Mouse (Mus musculus): ENCODE results near the gene Srek1ip1.

Srek1ip1 gene

GRCm38 (mm10) chr13:104792184-104792583 is at the start of gene Srek1ip1:
TSS of gene Srek1ip1 (plus strand) at chr13:104792484.
- DNase-seq: no peak

DNA sequence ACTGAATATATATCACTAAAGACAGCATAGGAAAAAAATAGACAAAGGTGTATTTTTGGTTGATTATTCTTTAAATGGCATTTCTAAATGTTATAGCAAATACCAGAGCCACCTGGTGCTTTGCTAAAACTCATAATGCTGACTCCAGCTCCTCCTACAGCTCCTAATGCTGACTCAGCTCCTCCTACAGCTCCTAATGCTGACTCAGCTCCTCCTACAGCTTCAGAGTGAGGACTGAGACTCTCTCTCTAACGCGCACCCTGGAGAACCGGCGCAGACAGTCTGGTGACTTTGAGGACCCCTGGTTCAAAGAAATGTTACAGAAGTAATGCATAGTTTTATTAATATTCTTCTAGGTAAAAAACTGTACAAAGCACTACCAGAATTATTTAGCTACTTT is 49.4 kb upstream of the Srek1ip1 start:
- DNase-seq: no peak

DNA sequence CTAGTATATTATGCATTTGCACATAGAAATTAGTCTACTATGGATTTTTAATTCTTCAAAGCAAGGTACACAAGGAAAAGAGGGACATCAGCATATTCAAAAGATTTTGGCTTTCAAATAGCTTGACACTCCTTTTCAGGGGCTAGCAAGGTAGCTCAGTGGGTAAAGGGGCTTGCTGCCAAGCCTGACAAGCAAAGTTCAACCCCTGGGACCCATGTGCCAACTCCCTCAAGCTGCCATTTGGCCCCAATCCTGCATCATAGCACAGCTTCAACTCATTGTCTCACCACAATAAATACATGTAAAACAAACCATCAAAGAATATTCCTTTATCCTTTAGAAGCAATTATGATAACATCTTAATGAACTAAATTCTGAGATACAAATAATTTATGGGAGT is 45.3 kb upstream of the Srek1ip1 start:
- no peak for DNase-seq

- DNase-seq: no peak
Measured at GRCm38 (mm10) chr13:104759381-104759780, 32.9 kb upstream of the Srek1ip1 start.

DNA sequence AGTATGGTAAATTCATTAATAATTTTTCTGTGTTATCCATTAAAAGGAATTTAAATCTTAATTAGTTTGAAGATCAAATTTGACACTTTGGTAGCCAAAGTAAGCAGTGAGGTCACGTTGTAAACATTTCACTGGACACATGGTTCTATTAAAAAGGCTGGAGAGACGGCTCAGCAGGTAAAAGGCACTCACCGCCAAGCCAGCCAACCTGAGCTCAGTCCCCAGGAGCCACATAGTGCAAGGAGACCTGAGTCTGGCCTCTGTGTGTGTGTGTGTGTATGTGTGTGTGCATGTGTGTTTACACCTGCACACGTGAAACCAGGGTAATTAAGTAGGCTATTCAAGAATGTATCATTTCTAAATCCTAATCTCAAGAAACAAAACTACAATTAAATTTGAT is 29.9 kb upstream of the Srek1ip1 start:
- no peak for DNase-seq

GRCm38 (mm10) chr13:104763193-104763592 is 29.1 kb upstream of the Srek1ip1 start:
- no peak for DNase-seq

- peak in 1 of 2 experiments; percentile 24 for DNase-seq
Measured at GRCm38 (mm10) chr13:104779104-104779670, 13.1 kb upstream of the Srek1ip1 start.

GRCm38 (mm10) chr13:104787260-104787659 is 5.0 kb upstream of the Srek1ip1 start:
- DNase-seq: no peak

DNA sequence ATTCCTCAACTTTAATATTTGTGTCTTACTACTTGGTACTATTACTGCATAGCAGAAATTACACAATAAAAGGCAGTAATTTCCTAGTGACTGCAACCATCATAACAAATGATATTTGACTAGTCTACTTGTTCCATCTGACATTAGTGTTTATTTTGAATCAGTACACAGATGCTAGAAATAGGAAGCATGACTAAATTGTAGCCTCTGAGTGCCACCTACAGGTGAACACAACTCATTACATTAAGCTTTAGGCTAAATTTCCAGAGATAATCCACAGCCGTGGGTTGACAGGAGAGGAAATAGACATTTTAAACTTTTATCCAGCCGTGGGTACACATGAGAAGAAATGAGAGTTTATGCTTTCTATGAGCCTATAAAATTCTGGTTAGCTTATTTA is 2.6 kb upstream of the Srek1ip1 start:
- DNase-seq: peak; percentile 31 to 34

GRCm38 (mm10) chr13:104794421-104794820 is 2.1 kb downstream of the Srek1ip1 start:
- no peak for DNase-seq

- DNase-seq: no peak
Measured at GRCm38 (mm10) chr13:104799067-104799466, 6.8 kb downstream of the Srek1ip1 start.

DNA sequence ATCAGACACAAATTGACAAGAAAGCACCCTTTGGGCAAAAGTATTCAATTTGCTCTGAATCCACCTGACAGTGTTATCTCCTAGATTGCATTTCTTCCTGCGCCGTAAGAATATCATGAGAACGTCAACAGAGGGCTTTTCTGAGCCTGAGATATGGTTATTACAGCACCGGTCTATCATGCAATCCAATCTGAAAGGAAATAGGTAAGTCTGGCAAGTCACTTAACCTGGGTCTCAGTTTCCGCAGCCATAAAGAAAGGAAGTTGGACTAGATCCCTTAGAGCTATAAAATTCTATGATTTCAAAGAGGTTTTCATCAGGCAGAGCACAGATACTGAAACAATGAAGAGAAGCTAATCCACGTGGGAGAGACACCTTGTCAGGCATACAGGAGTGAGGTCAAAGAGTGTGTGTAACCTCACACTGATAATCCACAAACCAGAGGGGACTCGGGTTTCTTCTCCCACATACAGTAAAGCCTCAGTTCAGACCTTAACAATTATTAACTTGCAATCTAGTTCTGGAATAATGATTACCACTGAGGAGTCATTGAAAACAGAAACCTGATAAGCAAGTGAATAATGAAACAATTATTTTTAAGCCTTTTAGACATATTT is 7.4 kb downstream of the Srek1ip1 start:
- no peak for DNase-seq

DNA sequence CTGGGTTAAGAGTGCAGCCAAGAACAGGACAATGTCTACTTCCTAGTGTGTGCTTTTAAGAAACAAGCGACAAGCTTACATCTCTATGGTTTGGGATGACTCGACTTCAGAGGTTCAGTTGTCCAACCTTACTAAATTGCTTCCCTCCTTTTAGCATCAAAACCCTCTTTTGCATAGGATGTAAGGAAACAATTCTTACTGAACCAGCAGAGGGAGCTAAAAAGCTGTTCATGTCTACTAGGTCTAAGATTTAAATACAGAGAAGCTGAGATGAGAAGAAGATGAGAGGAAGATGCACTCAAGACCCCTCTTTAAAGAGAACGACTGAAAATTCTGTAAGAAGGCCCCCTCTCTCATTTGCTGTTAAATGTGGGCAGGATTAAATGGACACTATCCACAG is 13.4 kb downstream of the Srek1ip1 start:
- peak in 1 of 2 experiments; percentile 32 for DNase-seq

GRCm38 (mm10) chr13:104816270-104816634 is 24.0 kb downstream of the Srek1ip1 start:
- peak in 1 of 2 experiments; percentile 13 for DNase-seq

- DNase-seq: peak; percentile 74 to 85
Measured at GRCm38 (mm10) chr13:104816635-104817571, 24.6 kb downstream of the Srek1ip1 start, which contains the start of gene Cwc27. TSS of gene Cwc27 (minus strand) at chr13:104817142.

- DNase-seq: peak in 1 of 2 experiments; percentile 19
Measured at GRCm38 (mm10) chr13:104817696-104818095, 25.4 kb downstream of the Srek1ip1 start.

GRCm38 (mm10) chr13:104821192-104821591 is 28.9 kb downstream of the Srek1ip1 start:
- DNase-seq: no peak

GRCm38 (mm10) chr13:104821908-104822307 is 29.6 kb downstream of the Srek1ip1 start:
- DNase-seq: no peak

DNA sequence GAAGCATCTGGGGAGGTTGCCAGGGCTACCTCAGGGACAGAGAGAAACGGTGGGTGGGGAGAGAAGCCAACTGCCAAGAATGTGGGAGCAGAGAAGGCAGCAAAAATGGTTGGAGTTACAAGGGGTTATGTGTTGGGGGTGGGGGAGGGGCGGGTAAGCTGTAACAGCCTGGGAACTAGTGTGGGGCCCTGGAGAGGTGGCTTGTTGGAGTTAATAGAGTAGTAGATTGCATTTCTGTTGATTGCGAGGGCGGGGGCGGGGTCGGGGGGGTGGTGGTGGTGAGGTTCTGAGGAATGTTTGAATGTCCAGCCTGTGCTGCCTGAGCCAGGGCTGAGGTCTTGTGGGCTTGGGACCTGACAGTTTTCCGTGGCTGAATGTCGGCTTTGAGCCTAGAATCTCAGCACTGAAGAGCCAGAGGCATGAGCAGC is 30.1 kb downstream of the Srek1ip1 start:
- no peak for DNase-seq

GRCm38 (mm10) chr13:104825470-104825869 is 33.2 kb downstream of the Srek1ip1 start:
- DNase-seq: no peak

- DNase-seq: no peak
Measured at GRCm38 (mm10) chr13:104832811-104833210, 40.5 kb downstream of the Srek1ip1 start.

- no peak for DNase-seq
Measured at GRCm38 (mm10) chr13:104837628-104838027, 45.3 kb downstream of the Srek1ip1 start.

DNA sequence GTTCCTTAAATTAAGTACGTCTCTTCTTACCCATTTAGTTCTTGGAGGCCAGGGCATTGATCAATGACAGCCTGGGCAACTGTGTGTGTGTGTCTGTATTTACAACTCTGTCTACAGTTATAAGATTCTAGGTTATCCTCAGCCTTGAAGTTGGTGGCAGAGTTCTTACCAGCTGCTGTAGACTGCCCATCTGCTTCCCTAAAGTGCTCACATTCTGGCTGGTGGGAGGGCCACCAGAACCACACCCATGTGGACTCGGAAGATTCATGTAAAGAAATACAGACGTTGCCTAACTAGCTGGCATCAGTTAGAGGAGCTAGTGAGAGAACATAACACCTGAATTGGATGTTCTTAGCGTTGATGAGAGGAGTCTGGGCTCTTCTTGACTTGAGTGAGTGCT is 49.7 kb downstream of the Srek1ip1 start:
- DNase-seq: no peak
